Mouse (Mus musculus): ENCODE results near the gene 4930469K13Rik.

DNA sequence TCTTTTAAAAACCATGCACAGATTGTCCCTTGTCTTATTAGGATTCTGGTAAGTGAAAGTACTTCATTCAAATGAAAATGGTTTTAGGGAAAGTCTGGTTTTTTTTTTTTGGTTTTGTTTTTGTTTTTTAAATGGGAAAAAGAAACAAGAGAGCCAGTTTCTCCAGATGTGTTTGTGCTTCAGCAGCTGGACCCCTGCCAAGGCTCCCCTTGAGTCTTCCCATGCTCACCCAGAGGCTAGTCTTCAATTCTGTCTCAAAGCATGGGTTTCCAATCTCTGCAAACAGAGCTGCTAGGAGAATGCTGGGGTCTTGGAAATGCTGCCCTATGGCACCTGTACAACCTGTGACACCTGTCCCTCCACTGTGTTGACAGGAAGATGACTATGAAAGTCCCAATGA lies 27.8 kb downstream of the 4930469K13Rik start:
- TF ChIP-seq EP300 (optimal IDR thresholded peaks at IDR 0.05) (no peak), CTCF (IDR thresholded peaks at IDR 0.05; ENCODE audit: low read depth) (no peak)

All from stomach, postnatal 0 days (tissue).